Mouse (Mus musculus): ENCODE data around the gene D8Ertd738e.

Gene D8Ertd738e

DNA sequence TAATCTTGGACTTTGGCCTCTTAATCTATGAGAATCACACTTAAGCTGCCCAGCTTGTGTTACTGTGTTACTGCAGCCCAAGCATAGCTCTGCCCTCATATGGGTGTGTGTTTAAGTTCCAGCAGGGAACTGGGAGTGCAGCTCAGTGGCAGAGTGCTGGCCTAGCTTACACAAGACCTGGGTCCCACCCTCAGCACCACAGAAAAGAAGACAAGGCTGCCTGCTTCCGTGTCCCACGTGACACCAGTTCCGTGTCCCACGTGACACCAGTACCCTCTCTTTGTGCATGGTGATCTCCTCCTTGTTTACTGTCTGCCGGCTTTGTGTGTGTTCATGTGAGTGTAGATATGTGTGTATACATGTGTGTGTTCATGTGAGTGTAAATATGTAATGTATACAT, 31.4 kb downstream of the D8Ertd738e start:
- Histone ChIP-seq H3K27me3 (ENCODE audit: control insufficient read depth, insufficient read depth, low read length, poor library complexity, severe bottlenecking) (no peaks in the 10 kb centered on the region), H3K36me3 (ENCODE audit: control insufficient read depth, insufficient read depth, low read length, poor library complexity, severe bottlenecking) (peaks cover 2% of the 10 kb centered on the region; the same call in 1 of the 2 replicates)
- no peak for DNase-seq (ENCODE audit: low read depth, low spot score)

GRCm38 (mm10) chr8:84217206-84217605, 32.3 kb downstream of the D8Ertd738e start:
- no peak for DNase-seq (ENCODE audit: low read depth, low spot score)
- Histone ChIP-seq H3K27me3 (ENCODE audit: control insufficient read depth, insufficient read depth, low read length, poor library complexity, severe bottlenecking) (no peaks in the 10 kb centered on the region), H3K36me3 (ENCODE audit: control insufficient read depth, insufficient read depth, low read length, poor library complexity, severe bottlenecking) (peaks cover 2% of the 10 kb centered on the region; the same call in 1 of the 2 replicates)

GRCm38 (mm10) chr8:84213277-84213676, 36.2 kb downstream of the D8Ertd738e start:
- Histone ChIP-seq H3K27me3 (ENCODE audit: control insufficient read depth, insufficient read depth, low read length, poor library complexity, severe bottlenecking) (no peaks in the 10 kb centered on the region), H3K36me3 (ENCODE audit: control insufficient read depth, insufficient read depth, low read length, poor library complexity, severe bottlenecking) (peaks cover 6% of the 10 kb centered on the region)
- DNase-seq (ENCODE audit: low read depth, low spot score) = no peak

GRCm38 (mm10) chr8:84211881-84212563, 37.5 kb downstream of the D8Ertd738e start:
- Histone ChIP-seq H3K36me3 (ENCODE audit: control insufficient read depth, insufficient read depth, low read length, poor library complexity, severe bottlenecking) (peaks cover 4% of the 10 kb centered on the region), H3K27me3 (ENCODE audit: control insufficient read depth, insufficient read depth, low read length, poor library complexity, severe bottlenecking) (no peaks in the 10 kb centered on the region)
- DNase-seq (ENCODE audit: low read depth, low spot score) = no peak

GRCm38 (mm10) chr8:84211202-84211601, 38.3 kb downstream of the D8Ertd738e start:
- H3K27me3 ChIP-seq (ENCODE audit: control insufficient read depth, insufficient read depth, low read length, poor library complexity, severe bottlenecking) = no peaks in the 10 kb centered on the region
- H3K36me3 ChIP-seq (ENCODE audit: control insufficient read depth, insufficient read depth, low read length, poor library complexity, severe bottlenecking) = peaks cover 4% of the 10 kb centered on the region
- no peak for DNase-seq (ENCODE audit: low read depth, low spot score)

DNA sequence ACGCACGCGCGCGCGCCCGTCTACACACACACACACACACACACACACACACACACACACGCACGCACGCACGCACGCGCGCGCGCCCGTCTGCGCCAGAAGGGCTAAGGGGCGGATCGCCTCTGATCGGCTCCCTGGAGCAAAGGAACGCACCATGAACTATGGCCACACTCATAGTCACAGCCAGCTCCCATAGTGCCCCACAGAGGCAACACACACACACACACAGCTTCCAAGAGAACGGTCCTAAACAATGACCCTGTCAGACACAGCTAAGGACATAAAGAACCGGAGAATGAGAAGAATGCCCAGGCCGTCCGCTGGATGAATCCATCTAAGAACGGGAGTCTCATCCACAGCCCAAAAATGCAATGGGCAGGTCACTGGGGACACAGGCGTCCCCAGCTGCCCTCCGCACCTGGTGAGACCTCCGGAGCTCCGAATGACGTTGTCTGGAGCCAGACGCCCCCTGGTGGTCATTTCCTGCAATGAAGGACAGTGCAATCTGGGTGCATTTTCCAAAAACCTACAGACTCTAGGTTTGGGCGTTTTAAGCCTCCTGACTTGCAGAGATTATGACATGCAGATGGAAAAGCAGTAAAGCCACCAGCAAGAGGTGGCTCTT, 39.2 kb downstream of the D8Ertd738e start:
- no peaks in the 10 kb centered on the region for H3K27me3 ChIP-seq (ENCODE audit: control insufficient read depth, insufficient read depth, low read length, poor library complexity, severe bottlenecking)
- peak; percentile 91 for DNase-seq (ENCODE audit: low read depth, low spot score)
- H3K36me3 ChIP-seq (ENCODE audit: control insufficient read depth, insufficient read depth, low read length, poor library complexity, severe bottlenecking) = peaks cover 4% of the 10 kb centered on the region; the same call in 1 of the 2 replicates

DNA sequence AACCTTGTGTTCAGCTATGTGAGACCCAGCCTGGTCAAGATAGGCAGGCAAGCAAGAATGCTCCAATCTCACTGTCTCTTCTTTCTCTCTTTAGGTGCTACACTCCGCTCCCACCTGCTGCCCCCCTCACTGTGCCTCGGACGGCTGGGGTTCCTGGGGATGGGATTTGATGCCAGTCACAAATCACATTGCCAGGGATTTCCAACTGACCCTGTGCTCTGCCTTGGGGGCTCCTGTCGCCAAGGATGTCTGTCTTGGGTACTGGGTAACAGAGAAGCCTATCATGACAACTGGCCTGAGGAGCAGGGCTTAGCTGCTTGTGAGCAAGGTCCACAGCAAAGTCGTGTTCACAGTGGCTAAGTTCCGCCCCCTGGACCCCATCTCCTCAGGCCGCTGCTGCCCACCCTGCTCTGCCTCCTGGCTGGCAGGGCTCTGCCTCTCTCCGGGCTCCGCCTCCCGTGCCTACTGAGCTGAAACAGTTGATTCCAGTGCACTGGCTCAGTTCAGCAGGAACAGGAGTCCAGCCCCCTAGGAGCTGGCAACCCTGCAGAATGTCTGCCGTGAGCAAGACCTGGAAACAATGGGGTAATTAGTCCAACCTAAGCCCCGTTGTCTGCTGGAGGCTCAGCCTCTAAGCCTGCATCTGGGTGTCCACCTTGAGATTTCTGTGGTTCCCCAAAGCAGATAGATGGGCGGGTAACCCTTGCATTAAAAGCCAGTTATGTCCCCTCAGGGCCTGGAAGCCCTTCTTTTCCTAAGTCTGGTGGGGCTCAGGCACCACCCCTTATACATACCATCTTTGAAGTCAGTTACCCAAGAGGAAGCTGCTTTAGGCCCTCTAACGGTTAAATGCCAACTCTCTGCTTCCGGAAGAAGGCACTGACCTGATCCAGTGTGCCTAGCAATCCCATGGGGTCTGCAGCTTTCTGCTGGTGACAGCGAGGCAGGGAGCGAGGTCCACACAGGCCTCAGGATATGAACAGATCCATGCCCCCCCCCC, 40.8 kb downstream of the D8Ertd738e start:
- peak; percentile 45 for DNase-seq (ENCODE audit: low read depth, low spot score)
- H3K36me3 ChIP-seq (ENCODE audit: control insufficient read depth, insufficient read depth, low read length, poor library complexity, severe bottlenecking) = peaks cover 4% of the 10 kb centered on the region; the same call in 1 of the 2 replicates
- H3K27me3 ChIP-seq (ENCODE audit: control insufficient read depth, insufficient read depth, low read length, poor library complexity, severe bottlenecking) = no peaks in the 10 kb centered on the region

DNA sequence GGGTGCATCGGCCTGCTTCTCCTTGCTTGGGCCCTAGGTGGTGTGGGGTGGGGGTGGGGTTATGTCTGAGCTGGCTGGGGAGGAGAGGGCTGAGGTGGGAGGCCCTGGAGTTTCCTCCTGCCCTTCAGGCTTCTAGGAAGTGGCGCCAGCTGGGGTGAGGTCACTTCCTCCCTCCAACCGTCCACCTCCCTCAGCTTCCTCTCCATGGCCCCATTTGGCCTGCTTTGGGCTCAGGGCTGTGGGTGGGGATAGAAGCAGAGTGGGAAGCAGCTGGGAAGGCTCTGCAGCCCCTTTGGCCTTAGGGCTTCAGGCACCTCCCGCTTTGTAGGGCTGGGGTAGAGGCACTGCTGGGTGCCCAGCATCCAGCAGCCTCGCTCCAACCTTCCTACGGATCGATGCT, 41.7 kb downstream of the D8Ertd738e start:
- Histone ChIP-seq H3K27me3 (ENCODE audit: control insufficient read depth, insufficient read depth, low read length, poor library complexity, severe bottlenecking) (no peaks in the 10 kb centered on the region), H3K36me3 (ENCODE audit: control insufficient read depth, insufficient read depth, low read length, poor library complexity, severe bottlenecking) (peaks cover 4% of the 10 kb centered on the region; the same call in 1 of the 2 replicates)
- DNase-seq (ENCODE audit: low read depth, low spot score) = peak; percentile 52

- H3K27me3 ChIP-seq (ENCODE audit: control insufficient read depth, insufficient read depth, low read length, poor library complexity, severe bottlenecking) = no peaks in the 10 kb centered on the region
- H3K36me3 ChIP-seq (ENCODE audit: control insufficient read depth, insufficient read depth, low read length, poor library complexity, severe bottlenecking) = peaks cover 3% of the 10 kb centered on the region; the same call in 1 of the 2 replicates
- peak; percentile 46 for DNase-seq (ENCODE audit: low read depth, low spot score)
Measured at GRCm38 (mm10) chr8:84206666-84207065, 42.9 kb downstream of the D8Ertd738e start.

DNA sequence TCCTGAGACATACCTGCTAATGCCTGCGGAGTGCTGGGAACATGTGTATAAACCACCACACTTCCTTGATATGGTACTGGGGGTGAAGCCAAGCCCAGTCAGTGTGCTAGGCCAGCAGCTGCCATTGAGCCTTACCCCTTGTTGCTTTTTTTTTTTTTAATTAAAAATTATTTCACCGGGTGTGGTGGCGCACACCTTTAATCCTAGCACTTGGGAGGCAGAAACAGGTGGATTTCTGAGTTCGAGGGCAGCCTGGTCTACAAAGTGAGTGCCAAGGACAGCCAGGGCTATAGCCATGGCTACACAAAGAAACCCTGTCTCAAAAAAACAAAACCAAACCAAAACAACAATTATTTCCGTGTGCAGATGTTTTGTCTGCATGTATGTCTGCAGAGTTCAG, 44.4 kb downstream of the D8Ertd738e start:
- no peaks in the 10 kb centered on the region for H3K27me3 ChIP-seq (ENCODE audit: control insufficient read depth, insufficient read depth, low read length, poor library complexity, severe bottlenecking)

GRCm38 (mm10) chr8:84203975-84204772, 45.3 kb downstream of the D8Ertd738e start:
- Histone ChIP-seq H3K27me3 (ENCODE audit: control insufficient read depth, insufficient read depth, low read length, poor library complexity, severe bottlenecking) (no peaks in the 10 kb centered on the region), H3K36me3 (ENCODE audit: control insufficient read depth, insufficient read depth, low read length, poor library complexity, severe bottlenecking) (no peaks in the 10 kb centered on the region)
- peak; percentile 73 for DNase-seq (ENCODE audit: low read depth, low spot score)

More for the DNA sequence above, 44.4 kb downstream of the D8Ertd738e start:
- H3K36me3 ChIP-seq (ENCODE audit: control insufficient read depth, insufficient read depth, low read length, poor library complexity, severe bottlenecking) = no peaks in the 10 kb centered on the region
- no peak for DNase-seq (ENCODE audit: low read depth, low spot score)

DNA sequence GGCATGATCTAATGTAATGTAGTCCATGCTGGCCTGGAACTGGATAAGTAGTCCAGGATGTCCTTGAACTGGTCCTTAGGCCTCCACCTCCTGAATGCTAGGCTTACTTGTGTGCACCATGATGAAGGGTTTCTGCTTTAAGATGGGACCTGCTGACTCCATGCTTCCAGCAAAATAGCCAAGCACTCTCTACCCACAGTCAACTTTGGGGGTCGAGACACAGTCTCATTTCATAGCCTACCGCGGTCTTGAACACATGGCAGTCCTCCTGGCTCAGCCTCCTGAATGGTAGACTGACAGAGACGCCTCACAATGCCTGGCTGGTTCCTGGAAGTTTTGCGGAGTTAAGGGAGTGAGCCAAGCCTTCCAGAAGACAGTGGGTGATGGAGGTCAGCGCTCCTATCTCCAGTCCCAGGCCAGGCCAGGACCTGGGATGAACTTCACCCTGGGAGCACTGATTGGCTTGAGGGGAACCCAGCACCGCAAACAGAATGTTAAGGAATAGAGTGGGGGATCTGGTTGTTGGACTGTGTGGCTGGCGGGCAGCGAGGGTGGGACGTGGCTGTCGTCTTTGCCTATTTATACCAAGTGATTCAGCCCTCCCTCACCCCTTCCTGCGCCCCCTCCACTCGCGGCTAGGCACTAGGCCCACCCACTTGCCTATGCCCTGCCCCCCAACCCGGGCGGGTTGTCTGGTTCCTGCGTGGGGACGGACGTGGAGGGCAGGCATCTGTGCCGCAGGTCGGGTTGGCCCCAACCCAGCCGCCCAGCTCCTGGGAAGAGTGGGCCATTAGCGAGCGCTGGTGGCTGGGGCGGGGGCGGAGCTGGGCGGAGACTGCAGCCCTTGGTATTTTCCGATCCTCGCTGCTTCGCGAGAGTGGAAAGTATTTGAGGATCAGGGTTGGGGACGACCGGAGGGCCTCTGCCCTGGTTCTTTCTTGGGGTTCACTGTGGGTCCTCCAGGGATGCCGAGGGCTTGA, 46.3 kb downstream of the D8Ertd738e start:
- DNase-seq (ENCODE audit: low read depth, low spot score) = peak; percentile 92
- H3K36me3 ChIP-seq (ENCODE audit: control insufficient read depth, insufficient read depth, low read length, poor library complexity, severe bottlenecking) = no peaks in the 10 kb centered on the region
- no peaks in the 10 kb centered on the region for H3K27me3 ChIP-seq (ENCODE audit: control insufficient read depth, insufficient read depth, low read length, poor library complexity, severe bottlenecking)

DNA sequence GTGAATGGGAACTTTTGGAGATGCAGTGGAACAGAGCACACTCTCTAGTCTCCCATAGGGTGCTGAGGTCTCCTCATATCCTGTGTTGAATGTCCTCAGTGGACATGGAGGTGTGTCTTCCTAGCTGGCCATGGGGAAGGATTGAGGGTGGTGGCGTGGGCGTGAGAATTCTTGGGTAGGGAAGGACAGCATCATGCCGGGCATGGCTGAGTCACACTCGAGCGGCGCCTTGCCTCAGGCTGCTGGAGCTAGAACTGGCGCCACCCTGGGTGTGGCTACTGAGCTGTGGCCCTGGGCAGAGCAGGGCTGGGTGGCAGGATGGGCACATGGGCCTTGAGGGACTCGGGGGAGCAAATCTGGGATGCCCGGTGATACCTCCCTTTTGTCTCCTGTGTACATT, 47.1 kb downstream of the D8Ertd738e start:
- Histone ChIP-seq H3K27me3 (ENCODE audit: control insufficient read depth, insufficient read depth, low read length, poor library complexity, severe bottlenecking) (no peaks in the 10 kb centered on the region), H3K36me3 (ENCODE audit: control insufficient read depth, insufficient read depth, low read length, poor library complexity, severe bottlenecking) (no peaks in the 10 kb centered on the region)
- peak; percentile 61 for DNase-seq (ENCODE audit: low read depth, low spot score)

Measured in splenic B cell, adult 2 months (primary cell).